Mouse (Mus musculus): Measurements from ENCODE around the gene Vmn2r48.
"Not testable (repeated sequence)": the region's sequence is repeated elsewhere in the genome, so short reads cannot be mapped to it uniquely, and the experiment has no call there.

Vmn2r48 gene

DNA sequence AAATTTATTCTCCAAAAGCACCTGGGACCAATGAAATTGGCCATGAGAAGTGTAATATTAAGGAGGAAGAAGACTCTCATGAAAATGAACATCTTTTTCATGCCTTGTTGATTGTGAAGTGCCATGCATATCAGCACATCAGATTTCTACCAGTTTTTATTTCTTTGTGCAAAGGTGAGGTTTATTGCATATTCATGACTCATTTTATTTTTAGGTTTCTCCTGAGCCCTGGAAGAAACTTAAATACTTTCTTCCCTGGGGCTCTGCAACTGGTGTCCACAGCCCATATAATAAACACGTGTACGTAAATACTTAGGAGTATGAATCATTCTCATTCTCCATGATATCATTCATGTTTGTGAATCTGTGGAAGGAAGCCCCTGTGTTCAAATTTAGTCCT, at the start of gene Vmn2r48:
Gene Vmn2r48, minus strand, starts transcription at position 101 of the 400 bp plus-strand sequence.
- in situ Hi-C loops (cut with MboI; ENCODE audit: unreplicated experiment in 2 of 2), result not testable (repeated sequence)

DNA sequence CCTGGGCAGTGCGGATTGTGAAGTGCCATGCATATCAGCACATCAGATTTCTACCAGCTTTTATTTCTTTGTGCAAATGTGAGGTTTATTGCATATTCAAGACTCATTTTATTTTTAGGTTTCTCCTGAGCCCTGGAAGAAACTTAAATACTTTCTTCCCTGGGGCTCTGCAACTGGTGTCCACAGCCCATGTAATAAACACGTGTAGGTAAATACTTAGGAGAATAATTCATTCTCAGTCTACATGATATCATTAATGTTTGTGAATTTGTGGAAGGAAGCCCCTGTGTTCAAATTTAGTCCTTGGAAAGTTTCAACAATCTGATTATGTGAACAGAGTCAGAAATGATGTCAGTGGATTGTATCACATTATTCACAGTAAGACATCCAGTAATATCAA, 38.8 kb upstream of the Vmn2r48 start, which contains the start of gene Vmn2r49:
Gene Vmn2r49, minus strand, starts transcription at position 101 of the 400 bp plus-strand sequence.
- in situ Hi-C loops (cut with MboI; ENCODE audit: unreplicated experiment in 2 of 2), result not testable (repeated sequence)

Measured in v-Abl transformed pro-B cells (cell line).